Mouse (Mus musculus) lung, adult 18-20 months (tissue): ENCODE measurements around the gene Bysl.
"Not testable (repeated sequence)": the region's sequence is repeated elsewhere in the genome, so short reads cannot be mapped to it uniquely, and the experiment has no call there.

Experiments used
- DNase-seq, 2 experiments: peaks; one replicate each; pipeline ENCODE4 v3.0.0; 2022; ENCODE audit warnings: mixed read lengths in 2 of 2

Gene Bysl

GRCm38 (mm10) chr17:47618556-47619311 is 7.4 kb upstream of the Bysl start:
- DNase-seq = no peak

GRCm38 (mm10) chr17:47617605-47618307 is 6.5 kb upstream of the Bysl start:
- DNase-seq = no peak

- no peak for DNase-seq
These were observed 5.4 kb upstream of the Bysl start for GRCm38 (mm10) chr17:47616652-47617051.

- no peak for DNase-seq
These were observed 4.8 kb upstream of the Bysl start for GRCm38 (mm10) chr17:47616119-47616518.

GRCm38 (mm10) chr17:47614018-47614417 is 2.7 kb upstream of the Bysl start:
- DNase-seq = peak in 1 of 2 experiments; percentile 30

GRCm38 (mm10) chr17:47611661-47611982 is 330 bp upstream of the Bysl start:
- no peak for DNase-seq

GRCm38 (mm10) chr17:47609182-47609581 is 2.1 kb downstream of the Bysl start:
- DNase-seq = no peak

- DNase-seq = no peak
These were observed 5.1 kb downstream of the Bysl start for GRCm38 (mm10) chr17:47606220-47606619.

GRCm38 (mm10) chr17:47602289-47602688 is 9.0 kb downstream of the Bysl start:
- no peak for DNase-seq

- DNase-seq = no peak
These were observed 9.9 kb downstream of the Bysl start for GRCm38 (mm10) chr17:47601389-47601755.

GRCm38 (mm10) chr17:47600601-47601388 is 10.5 kb downstream of the Bysl start:
- no peak for DNase-seq

GRCm38 (mm10) chr17:47599511-47600297 is 11.6 kb downstream of the Bysl start:
- DNase-seq = peak; percentile 45 to 68

GRCm38 (mm10) chr17:47598580-47599304 is 12.6 kb downstream of the Bysl start:
- DNase-seq = not testable (repeated sequence)

- peak; percentile 39 to 58 for DNase-seq
These were observed 13.3 kb downstream of the Bysl start for GRCm38 (mm10) chr17:47597838-47598579.

- DNase-seq = no peak
These were observed 14.0 kb downstream of the Bysl start for GRCm38 (mm10) chr17:47597261-47597660.

- no peak for DNase-seq
These were observed 14.5 kb downstream of the Bysl start for GRCm38 (mm10) chr17:47596839-47597164.

GRCm38 (mm10) chr17:47596162-47596838 is 15.0 kb downstream of the Bysl start:
- no peak for DNase-seq

- DNase-seq = peak; percentile 72 to 77
These were observed 15.8 kb downstream of the Bysl start for GRCm38 (mm10) chr17:47595248-47596161.

GRCm38 (mm10) chr17:47594969-47595247 is 16.4 kb downstream of the Bysl start:
- no peak for DNase-seq
